Mouse (Mus musculus) left cerebral cortex, adult 9 months (tissue): Measurements from ENCODE around the gene Jak2.
A peak's percentile ranks its signal among the peaks of the same experiment; 100 is the strongest.

ENCODE experiments used
- DNase-seq, 2 experiments: peaks; one replicate each; pipeline ENCODE4 v3.0.0; 2022; ENCODE audit warnings: low spot score in 2 of 2

Jak2 gene

DNA sequence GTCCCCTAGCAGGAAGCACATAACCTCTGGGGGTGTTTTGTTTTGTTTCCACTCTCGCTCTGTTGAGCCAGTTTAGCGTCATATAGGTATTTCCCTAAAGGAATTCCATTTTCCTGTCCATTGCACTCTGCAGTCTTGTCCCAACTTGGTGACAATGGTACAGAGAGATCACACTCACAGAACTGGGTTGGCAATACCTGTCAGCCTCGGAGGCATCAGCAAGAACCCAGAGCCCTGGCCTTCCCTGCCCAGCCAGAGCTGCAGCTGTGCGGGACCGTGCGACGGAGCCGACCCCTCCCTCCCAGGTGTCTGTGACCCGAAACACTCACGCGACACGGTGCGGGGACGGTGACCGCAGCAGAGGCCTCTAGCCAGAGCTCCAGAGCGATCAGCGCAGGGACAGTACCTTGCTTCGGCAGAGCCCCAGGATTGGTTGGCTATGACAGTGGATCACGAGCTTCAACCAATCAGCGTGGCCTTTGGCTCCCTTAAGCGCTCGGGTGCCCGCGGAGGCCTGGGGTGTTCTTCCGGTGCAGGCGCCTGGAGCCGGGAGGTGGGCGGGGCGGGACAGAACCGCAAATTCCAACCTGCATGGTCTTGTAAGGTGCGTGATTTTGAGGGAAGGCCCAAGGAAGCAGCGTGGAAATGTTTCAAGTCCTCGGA lies 110.0 kb downstream of the Jak2 start:
- DNase-seq: peak; percentile 83 to 93

DNA sequence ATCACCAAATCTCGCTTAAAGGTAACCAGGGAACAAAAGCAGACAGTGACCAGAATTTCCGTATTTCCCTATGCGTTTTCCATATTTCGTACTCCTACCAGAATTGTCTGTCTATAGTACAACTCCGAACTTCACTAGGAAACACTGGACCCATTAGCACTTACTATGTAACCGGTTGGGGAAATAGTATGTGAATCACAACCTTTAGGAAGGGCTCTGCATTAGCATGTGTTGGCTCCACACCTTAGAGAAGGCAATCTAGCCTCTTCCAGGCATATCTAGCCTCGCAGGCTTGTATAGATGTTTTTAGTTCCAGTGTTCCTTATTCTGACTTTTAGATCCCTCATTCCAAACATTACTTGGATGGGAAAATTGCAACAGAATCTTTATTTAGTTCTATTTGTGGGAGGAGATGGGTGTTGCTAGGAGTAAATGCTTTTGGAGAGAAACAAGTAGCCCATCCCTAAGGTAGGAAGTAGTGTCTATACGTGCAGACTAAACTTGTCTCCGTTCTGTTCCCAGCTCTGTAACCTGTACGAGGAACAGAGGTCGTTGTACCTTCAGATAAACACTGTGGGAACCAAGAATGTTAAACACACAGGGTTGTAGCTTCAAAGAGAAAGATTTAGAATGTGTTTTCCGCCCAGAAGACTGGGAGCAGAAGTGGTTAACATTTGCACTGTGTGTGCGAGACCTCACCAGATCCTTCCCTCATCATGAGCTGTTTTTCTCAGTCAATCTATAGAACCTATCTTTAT lies 110.7 kb downstream of the Jak2 start:
- DNase-seq: no peak
